Mouse (Mus musculus): Measurements from ENCODE around the gene Nadk2.

DNA sequence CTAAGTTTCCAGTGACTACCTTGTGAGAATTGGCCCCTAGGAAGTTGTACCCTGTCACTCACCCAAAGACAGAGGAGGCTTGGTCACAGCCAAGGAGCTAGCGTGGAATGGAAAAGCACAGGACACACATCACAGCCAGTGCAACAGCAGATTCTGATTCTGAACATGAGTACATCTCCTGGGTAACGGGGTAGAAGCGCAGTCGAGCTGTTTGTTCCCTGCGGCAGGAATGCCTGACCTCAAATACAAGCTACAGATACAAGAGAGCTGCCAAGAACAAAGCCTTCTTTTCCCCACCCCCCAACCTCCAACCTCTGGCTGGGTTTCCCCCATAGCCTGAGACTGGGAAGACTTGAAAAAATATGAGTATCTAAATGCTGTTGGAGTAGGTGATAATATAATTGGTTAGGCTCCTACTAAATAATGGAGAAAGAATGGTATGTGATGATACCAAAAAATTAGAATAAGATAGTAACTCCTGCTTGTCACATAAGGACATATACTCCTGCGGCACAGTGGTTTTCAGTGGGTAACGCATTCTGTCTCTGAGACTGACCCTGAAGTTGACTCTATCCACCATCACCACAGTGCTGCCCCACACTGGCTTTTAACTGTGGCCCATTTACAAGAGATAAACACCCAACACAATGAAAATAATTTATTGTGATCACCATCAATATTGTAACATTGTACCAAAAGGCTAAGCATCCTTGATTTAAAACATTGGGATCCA is 9.7 kb upstream of the Nadk2 start:
- TF ChIP-seq CTCF (IDR thresholded peaks at IDR 0.05; ENCODE audit: control insufficient read depth, insufficient read depth, insufficient read length) (no peak), USF1 (IDR thresholded peaks at IDR 0.05; ENCODE audit: low read depth) (no peak), MAX (IDR thresholded peaks at IDR 0.05) (no peak), MYOD1 (IDR thresholded peaks at IDR 0.05; ENCODE audit: control insufficient read depth, insufficient read length, low read depth) (no peak), FOSL1 (IDR thresholded peaks at IDR 0.05; ENCODE audit: insufficient read depth, low read length, poor library complexity, severe bottlenecking) (no peak)
